Mouse (Mus musculus): ENCODE results near the gene Max.

Max gene

DNA sequence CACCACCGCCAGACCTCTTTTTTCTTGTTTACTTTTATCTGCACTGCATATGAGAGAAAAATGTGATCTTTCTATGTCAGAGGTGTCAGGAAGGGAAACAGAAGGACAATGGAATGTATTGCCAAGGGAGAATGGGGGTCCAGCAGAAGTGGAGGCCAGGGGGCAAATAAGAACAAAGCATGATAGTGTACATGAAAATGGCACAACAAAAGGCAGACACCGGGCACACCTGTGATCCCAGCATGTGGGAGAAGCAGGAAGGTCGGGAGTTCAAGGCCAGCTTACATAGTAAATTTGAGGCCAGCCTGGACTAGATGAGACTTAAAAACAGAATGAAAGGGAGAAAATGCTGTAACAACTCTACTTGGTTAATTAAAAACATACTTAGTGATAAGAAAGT, 43.1 kb downstream of the Max start:
- DNase-seq = no peak

DNA sequence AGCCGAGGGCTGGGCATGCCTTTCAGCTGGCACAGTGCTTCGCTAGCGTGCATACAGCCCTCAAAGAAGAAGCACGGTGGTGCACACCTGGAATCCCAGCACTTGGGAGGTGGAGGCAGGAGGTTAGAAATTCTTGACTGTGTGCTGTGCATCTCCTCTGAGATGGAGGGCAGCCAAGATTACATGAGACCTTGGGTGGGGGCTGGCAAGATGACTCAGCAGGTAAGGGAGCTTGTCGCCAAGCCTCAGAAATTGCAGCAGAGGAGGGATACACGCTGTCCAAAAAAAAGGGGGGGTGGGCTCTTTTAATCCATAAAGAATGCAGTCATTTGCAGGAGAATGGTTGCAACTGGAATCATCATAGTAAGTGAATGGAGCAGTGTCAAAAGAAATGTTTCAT, 43.9 kb downstream of the Max start:
- DNase-seq = peak in 1 of 2 experiments; percentile 27

DNA sequence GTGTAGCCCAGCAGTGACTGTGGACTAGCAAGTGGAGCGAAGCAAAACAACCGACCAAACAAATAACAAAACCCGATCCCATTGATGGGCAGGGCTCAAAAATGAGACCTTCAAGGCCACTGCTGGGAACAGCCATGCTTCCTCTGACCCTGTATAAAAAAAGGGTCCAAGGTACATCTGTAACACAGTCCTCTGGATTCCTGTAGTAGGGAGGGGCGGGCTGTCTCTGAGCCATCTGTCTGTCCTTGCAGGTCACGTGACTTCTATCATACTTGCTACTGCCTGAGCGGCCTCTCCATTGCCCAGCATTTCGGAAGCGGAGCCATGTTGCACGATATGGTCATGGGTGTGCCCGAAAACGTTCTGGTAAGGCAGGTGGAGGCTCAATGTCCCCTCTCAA, 45.8 kb downstream of the Max start:
- DNase-seq = no peak

DNA sequence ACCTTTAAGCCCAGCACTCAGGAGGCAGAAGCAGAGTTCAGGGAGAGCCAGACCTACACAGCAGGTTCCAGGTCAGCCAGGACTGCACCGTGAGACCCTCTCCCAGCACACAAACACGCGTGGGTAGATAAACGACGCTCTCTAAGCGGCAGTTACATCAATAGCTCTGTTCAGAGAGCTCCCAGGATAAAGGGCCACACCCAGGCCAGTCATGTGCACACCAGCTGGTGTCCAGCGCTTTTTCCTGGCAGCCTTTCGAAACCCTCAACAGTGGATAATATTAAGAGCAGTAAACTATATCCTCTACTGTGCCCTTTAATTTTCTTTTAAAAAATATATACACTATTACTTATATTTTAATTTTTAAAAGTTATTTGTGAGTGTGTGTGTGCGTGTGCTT, 49.8 kb downstream of the Max start:
- no peak for DNase-seq

DNA sequence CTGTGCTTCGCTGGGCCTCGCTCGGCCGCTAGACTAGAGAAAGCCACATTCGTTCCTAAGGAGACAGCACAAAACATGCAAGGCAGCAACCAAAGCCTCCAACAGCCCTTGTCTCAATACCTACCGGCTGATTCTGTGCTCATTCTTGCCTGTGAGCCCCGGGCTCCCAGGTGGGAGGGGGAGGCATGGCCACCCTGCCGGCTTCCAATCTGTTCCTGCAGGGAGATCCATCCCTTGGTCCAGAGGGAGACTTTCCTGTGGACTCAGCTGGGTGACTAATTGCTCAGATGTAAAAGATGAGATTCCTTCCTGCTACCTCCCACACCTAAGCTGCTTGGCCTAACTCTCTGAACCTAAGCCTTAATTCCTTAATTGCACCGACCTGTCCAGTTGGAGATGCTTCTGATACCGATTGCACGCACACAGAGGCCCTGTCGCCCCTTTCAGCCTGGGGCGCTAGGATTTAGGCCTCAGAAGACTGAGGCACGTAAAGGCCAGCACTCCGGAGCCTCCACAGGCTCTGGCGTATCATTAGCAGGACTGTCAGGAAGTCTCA, 50.8 kb downstream of the Max start:
- peak; percentile 93 to 94 for DNase-seq

DNA sequence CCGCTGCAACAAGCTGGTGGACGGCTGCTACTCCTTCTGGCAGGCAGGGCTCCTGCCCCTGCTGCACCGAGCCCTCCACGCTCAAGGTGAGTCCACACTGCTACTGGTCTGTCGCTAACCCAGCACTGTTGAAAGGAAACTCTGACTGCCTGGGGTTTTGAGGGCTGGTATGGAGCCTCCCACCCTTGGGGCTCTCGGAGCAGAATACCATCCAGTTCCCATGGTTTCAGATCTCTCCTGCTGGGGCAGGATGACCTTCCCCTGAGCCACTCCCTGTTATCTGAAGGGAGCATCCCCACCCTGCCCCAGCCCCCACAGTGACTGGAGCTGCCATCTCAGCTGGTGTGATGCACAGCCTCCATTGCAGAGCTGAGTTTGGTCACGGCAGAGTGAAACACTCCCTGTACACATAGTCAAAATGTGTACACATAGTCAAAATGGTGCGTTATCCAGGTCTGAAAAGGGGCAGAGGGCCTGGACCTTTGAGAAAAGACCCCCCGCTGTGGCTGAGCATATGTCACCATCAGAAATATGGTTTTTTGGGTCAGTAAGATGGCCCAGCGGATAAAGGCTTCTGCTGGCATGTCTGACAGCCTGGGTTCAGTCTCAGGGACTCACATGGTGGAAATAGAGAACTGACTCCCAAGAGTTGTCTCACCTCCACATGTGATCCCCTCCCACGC, 51.6 kb downstream of the Max start:
- DNase-seq = peak; percentile 82 to 86

DNA sequence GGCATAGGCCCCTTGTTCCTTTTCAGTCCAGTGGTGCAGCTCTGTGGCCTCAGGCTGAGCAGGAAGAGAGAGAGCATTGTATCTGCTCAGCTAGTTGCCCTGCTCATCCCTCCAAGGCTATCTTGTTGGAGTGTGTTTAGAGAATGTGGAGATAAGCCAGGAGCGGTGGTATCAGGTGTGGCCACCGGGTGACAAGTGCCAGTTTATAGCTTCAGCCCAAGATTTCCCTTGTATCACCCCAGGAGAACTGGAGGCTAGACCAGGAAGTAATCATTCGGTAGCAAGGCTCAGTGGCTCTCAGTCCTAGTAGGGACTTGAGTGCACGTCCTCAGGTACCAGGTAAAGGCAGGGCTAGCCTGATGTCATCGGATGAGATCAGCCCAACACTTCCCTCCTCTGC, 52.8 kb downstream of the Max start:
- DNase-seq = no peak

DNA sequence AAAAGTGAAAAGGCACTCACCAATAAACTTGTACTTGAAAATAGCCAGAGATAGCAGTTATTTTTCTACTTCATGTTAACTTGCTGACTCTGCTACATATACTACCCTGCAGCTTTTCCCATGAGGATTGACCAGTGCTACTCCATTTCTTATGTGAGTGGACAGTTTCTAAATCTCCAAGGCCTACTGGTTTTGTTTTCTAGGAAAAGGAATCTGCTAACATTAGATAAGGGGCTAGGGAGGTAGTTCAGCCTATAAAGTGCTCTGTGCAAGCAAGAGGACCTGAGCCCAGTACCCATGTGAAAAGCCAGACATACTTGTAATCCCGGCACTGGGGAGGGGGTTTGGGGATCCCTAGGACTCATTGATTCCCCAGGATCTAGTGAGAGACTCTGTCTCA, 55.7 kb downstream of the Max start:
- no peak for DNase-seq

DNA sequence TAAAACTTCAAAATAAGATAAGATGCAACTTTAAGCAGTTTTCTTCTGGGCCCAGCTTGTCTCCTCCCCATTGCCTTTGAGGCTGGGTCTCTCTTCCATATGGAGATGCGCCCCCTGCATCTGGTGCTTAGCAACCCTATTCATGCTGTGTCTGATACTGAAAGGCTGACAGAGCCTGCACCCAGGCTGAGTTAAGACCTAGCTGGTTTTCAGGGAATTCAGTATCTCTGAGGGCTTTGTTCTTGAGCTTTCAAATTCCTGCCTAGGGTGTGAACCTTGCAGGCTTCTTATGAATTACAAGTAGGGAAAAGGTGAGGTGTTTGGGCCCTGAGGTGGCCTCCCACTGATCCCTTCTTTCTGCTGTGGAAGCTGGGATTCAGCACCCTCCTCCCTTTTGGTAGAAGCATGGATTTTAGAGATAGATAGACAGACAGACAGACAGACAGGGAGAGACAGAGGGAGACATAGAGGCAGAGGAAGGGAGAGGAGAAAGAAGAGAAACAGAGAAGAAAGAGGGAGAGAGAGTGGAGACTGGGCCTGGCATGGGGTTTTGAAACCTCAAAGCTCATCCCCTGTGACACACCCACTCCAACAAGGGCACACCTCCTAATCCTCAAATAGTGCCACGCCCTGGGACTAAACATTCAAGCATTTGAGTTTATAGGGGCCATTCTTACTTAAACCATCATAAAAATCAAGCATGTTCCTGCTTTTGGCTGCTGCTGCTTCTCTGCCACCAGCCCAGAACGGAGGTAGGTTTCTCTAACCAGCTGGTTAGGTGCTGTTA, 60.3 kb downstream of the Max start:
- DNase-seq = no peak

DNA sequence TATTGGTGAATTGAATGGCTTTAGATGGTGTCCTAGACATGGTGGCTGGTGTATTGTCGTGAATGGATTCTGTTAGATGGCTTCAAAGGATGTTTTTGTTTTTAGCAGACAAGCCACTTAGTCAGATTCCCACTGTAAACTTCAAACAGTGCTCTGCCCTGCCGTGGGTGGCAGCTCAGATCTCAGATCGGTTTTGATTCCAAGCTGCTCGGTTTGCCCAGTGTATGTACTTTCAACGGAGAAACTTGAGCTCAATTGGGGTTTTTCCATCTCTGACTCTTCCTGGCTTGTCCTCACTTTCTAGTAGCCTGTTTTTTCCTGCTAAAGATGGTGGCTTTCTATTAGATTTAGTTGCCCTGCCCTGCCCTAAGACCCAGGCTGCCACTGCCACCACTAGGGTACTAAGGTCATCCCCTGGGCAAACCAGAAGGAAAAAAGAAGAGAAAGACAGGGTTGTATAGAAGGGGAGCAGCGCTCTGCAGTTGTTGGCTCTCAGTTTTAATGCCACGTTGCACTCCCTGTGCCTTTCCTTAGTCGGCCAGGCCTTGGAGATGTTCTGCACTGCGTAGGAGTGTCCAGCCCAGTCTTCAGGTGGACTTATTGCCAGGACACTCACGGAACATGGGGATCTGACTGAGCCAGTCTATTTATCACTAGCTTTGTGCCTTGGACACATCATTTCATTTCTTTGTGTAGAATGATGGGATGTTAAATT, 62.6 kb downstream of the Max start:
- no peak for DNase-seq

DNA sequence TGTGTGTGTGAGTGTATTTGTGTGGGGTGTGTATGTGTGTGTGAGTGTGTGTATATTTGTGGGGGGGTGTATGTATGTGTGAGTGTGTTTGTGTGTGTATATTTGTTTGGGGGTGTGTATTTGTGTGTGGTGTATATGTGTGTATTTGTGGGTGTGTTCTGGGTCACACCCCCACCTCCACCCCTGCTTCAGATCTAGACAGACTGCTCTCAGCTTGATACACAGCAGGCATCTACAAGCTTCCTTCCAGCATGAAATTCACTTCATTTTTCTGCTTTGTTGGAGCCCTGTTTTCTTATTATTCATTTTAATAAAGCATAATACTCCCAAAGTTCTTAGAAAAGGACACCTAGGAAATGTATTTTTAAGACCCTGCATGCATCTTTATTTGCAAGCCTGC, 63.9 kb downstream of the Max start:
- DNase-seq = peak in 1 of 2 experiments; percentile 69

DNA sequence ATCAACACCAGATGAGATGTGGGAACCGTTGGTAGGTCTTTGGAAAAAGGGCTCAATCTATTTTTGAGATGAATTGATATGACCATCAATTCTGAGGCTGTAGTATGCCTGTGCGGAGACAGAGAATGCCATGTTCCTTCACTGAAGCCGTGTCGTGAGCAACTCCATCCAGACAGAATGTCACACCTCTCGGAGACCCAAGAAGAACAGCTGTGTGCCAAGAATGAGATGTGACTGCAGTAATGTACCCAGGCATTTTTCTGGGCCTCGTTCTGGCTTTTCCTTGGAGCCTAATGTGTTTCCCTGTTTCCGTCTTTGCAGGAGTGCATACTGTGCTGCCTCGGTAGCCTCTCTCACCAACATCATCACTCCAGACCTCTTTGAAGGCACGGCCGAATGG, 65.0 kb downstream of the Max start:
- no peak for DNase-seq

DNA sequence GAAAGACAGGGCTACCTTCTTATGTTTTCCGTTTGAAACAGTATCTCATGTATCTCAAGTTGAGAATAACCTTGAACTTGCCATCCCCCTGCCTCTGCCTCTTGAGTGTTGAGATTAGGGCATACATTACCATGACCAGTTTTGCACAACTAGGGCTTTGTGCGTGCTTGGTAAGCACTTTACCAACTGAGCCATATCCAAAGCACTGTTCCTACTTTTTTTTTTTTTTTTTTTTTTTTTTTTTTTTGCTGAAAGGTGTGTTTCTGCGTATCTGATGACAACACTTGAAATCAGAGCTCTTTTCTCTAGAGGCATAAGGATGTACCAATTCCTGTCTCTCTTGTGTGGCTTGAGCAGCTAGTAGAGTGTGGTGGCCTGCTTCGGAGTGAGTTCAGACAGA, 65.4 kb downstream of the Max start:
- DNase-seq = no peak

DNA sequence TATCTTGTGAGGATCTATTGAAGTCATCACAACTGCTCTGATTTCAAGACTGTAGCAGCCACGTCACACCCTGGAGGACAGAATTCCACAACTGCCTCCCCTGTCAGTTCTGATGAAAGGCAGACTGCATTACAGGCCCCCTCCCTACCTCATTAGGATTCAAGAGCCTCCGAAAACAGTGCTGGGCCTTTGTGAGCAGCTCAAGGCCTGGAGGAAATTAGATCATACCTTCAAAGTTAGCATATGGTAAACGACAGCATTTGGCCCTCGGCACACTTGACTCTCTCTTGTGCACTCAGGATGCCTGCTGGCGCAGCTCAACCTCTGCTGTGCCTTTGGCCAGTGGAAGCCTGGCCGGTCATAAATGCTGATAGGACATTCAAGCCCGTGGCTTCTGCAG, 66.2 kb downstream of the Max start:
- peak; percentile 82 to 84 for DNase-seq

DNA sequence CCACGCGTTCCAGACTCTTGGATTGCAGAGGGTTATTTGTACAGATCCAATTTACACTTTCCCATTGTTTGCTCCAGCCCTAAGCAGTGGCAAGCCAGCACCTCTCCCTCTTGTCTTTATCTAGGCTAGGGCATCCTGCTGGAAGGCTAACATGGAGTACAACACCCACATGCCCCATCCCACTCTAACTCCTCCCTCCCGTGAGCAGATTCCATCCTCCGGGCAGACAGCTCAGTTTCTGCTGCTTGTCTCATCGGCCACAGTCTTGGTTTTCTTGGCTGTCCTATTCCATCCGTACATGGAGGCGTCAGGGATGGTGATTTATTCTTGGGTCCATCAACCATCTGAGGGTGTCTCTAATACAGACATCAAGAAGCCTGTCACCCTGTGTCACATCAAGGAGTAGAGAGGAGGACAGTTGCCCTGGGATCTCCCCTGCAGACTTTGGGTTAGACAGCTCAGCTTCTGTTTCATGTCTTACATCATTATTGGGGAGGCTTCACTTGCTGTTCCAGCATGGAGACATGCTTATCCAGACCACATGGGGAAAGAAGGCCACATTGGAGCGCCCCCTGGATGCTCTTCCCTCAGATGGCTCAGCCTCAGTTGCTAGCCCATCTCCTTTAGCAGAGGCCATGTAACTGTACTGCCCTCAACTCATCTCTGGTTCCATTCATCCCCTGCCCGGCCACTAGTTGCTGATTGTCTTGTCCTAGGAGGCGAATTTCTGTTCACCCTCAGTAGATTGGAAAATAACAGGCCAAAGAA, 67.0 kb downstream of the Max start:
- DNase-seq = no peak

DNA sequence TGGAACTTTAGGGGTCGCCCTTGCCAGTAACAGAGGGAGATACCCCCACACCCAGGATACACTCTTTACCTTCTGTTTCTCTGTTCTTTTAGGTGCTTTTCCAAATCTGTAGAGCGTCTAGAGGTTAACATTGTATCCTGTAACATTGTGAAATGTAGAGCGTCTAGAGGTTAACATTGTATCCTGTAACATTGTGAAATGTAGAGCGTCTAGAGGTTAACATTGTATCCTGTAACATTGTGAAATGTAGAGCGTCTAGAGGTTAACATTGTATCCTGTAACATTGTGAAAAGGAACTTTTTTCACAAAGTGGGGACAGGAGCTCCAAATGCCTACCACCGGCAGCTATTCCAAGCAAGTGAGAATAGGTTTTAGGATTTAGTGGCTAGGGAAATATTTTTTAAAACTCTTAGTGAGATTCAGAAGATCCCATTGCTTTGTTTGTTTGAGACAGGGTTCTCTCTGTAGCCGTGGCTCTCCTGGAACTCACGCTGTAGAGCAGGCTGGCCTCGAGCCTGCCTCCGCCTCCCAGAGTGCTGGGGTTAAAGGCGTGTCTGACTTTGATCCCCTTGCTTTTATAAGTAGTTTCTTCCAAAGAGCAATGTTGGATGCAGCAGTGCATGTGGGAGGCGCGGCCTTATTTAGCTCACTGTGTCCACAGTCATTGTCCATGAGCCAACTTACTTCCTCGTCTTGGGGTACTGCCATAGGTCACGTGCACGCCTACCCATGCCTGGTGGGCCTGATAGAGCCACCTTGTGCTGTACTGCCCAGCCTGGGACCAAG, 68.9 kb downstream of the Max start:
- no peak for DNase-seq

DNA sequence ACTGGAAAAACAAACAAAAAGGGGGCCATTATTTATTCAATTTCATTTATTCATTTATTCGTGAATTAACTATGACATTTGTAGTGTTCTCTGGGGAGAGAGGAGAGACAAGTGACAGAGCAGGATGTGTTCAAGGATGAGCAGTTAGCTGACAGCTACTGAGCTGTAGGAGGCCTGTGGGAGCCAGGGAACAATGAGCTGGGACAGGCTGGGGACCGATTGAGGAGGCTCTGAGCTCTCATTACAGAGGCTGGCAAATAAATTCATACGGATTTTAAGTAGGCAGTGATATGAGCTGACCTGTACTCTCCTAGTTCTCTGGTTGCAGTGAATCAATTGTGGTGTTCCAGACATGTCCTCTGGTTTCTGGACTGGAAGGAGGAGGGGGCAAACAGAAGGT, 70.8 kb downstream of the Max start:
- DNase-seq = no peak

DNA sequence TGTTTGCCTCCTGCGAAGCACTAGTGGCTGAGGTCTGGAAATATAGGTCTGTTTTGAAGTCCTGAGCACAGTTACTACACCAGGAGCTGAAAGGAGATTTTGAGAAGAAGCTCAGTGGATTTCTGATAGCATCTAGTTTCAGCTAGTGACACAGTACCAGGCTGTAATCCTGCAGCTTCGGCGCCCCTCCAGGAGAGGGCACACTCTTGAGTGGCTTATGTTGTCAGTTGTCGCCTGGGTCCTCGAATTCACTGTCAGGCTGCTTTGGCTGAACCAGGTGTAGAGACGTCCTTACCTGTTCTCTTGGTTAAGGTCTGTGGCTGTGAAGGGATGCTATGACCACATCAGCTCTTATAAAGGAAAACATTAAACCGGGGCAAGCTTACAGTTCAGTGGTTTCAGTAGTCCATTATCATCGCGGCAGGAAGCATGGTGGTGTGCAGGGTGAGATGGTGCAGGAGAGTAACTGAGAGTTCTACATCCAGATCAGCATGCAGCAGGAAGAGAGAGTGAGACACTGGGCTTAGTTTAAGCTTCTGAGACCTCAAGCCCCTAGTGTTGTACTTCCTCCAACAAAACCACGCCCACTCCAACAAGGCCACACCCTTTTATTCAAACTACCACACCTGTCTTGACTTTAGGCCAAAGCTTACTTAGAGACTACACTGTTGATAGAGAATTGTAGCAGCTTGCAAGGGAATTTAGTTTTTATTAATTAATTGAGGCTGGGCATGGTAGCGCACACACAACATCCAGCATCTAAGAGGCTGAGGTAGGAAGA, 72.4 kb downstream of the Max start:
- DNase-seq = no peak

DNA sequence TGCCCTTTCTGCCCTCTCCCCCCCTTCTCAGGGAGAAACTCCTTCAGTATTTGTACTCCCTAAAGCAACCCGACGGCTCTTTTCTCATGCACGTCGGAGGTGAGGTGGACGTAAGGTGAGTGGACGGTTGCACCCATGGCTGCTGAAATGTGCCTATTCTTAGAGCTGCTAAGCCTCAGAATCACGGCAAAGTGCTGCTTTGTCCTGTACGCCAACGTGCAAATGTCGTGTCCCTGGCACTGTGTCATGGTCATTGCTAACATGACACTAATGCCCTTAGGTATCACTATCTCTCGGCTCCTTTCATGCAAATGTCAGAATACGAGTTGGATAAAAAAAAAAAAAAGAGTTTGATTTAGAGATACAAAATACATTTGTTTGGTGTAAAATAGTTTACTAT, 74.1 kb downstream of the Max start:
- no peak for DNase-seq

Measured in cerebellum, postnatal 25 days (tissue).